Mouse (Mus musculus): Measurements from ENCODE around the gene Ap1m2. TPM values are rescaled to one million over a fixed set of nuclear protein-coding genes. Genes with fewer than 3 reads are reported as not detected.
A peak's percentile ranks its signal among the peaks of the same experiment; 100 is the strongest.
"Not testable (repeated sequence)": the region's sequence is repeated elsewhere in the genome, so short reads cannot be mapped to it uniquely, and the experiment has no call there.

Ap1m2 gene
- total RNA-seq, 2 experiments from 2014 or later, result not detected

DNA sequence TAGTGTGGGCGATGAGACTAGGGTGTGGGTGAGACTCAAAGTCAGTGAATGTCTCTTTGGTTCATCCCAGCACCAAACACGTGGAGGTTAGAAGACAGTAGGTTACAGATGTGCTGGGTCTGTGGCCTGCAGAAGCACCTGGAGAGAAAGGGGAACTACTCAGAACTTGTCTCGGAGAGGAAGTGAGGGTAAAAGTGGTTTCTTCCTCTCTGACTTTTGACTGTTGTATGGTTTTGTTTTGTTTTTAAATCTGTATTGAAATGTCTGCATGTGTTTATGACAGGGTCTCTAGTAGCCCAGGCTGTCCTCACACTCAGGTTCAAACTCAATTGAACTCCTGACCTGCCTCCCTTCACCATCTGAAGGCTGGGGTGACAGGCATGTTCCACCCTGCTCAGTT, 15.9 kb upstream of the Ap1m2 start:
- no peak for DNase-seq
- intact Hi-C loops (cut with DNase I), result no loop called here

DNA sequence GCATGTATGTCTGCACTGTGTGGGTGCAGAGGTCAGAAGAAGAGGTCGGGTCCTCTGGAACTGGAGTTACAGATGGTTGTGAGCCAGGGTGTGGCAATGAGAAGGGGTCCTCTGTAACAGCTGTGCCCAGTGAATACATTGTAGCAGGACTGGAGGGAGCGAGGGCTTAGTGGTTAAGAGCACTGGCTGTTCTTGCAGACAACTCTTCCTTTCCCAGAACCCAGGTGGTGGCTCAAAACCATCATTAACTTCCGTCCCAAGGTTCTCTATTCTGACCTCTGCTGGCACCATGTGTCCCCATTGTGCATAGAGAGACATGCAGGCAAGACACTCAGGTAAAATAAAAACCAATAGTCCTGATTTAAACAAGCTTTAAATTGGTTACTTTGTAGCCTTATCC, 15.4 kb upstream of the Ap1m2 start:
- intact Hi-C loops (cut with DNase I), result no loop called here
- DNase-seq, result no peak

GRCm38 (mm10) chr9:21324269-21324668, 12.1 kb upstream of the Ap1m2 start:
- intact Hi-C loops (cut with DNase I), result no loop called here
- no peak for DNase-seq

DNA sequence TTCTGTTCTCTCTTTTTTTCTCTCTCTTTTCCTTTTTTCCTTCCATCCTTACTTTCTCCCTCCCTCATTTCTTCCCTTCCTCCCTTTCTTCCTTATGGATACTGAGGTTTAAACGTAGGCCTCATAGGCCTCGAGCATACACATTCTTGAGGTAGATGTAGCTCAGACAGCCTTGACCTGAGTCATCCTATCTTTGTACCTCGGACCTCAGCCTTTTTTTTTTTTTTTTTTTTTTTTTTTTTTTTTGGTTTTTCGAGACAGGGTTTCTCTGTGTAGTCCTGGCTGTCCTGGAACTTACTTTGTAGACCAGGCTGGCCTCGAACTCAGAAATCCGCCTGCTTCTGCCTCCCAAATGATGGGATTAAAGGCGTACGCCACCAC, 10.8 kb upstream of the Ap1m2 start:
- intact Hi-C loops (cut with DNase I); DNase-seq: not testable (repeated sequence)

DNA sequence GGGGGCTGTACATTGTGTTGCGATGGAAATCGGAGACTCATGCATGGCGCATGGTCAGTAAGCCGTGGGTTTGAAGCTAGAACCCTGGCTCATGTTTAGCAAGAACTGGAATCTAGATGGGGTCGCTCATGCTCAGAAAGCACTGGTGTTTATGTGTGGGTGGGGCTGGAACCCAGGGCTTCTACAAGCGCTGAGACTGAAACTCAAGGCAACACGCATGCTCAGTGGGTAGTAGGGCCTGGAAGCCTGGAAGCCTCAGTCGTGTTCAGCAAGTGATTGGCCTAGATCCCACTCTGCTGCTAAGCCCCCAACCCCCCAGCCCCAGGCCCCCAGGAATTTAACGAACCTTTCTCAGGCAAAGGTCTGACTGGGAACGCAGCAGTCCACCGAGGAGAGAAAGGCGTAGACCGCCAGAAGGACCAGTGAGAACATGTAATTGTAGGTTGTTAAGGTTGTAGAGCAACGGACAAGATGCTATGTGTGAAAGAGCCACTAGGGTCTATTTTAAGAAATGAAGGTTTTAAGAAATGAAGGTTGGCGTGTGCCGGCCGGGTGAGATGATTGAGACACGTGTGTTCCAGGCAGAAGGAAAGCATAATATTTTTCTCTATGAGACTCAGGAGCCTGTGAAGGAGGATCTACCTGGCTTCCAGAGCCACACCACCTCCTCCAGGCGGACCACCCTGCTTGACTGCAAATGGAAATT, 10.2 kb upstream of the Ap1m2 start:
- no peak for DNase-seq
- intact Hi-C loops (cut with DNase I), result no loop called here

GRCm38 (mm10) chr9:21321513-21321835, 9.3 kb upstream of the Ap1m2 start:
- DNase-seq, result no peak
- intact Hi-C loops (cut with DNase I), result no loop called here

DNA sequence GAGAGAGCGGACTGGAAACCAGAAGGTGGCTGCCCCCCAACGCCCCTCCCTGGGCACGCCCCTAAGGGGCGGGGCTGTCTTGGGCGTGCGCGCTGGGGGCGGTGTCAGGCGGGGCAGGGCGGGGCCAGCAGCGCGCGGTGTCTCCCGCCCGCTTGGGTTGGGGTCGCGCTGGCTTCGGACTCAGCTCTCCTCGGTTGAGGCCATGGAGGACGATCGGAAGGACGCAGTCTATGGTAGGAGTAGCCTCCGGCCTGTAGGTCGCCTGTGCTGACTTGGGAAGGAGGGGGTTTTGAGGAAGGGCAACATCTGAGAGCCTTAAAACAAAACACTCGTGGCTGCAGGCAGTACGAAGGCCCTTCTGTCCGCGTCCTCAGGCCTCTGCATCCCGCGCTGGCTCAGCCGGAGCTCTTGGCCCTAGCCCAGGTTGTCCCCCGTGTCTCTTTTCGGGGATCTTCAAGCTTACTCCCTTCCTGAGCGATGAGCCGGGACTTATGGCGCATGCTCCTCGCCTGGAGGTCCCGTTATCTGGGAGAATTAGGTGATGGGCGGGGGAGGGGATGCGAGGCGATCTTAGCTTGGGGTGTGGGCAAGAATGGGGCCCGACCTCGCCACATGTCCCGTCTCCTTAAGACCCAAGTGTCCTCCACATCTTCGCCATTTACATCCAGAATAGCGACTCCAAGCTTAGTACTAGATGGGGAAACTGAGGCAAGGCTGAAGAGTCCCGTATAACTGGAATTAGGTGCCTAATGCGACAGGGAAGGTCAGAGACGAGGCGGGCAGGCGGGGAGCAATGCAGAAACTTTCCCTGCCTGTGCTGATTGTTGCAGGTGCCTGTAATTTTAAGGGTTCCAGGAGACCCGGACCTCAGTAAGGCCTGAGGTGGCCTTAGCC, 8.7 kb upstream of the Ap1m2 start, which contains the start of gene Slc44a2:
Gene Slc44a2 (plus strand): TSS at position 80 of the 894 bp plus-strand sequence.
- DNase-seq, result peak; percentile 82 to 83
- intact Hi-C loops (cut with DNase I), result no loop called here

GRCm38 (mm10) chr9:21320280-21320618, 8.1 kb upstream of the Ap1m2 start:
- no peak for DNase-seq
- intact Hi-C loops (cut with DNase I), result no loop called here

GRCm38 (mm10) chr9:21319503-21319902, 7.4 kb upstream of the Ap1m2 start:
- no peak for DNase-seq
- intact Hi-C loops (cut with DNase I), result no loop called here

DNA sequence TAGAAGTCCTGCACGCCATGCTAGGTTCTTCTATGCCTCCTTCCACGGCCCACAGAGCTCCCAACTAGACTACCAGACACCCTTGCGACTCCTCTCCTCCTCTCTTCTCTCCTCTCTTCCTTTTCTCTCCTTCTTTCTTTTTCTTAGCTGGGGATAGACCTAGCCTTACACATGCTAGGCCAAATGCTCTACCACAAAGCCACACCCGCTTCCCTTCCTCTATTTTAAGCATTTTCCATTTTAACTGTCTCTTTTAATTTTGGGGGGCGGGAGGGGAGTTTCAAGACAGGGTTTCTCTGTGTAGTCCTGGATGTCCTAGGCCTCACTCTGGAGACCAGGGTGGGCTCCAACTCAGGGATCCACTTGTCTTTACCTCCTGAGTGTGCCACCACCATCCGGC, 6.7 kb upstream of the Ap1m2 start:
- no peak for DNase-seq
- intact Hi-C loops (cut with DNase I), result no loop called here

GRCm38 (mm10) chr9:21316696-21317095, 4.6 kb upstream of the Ap1m2 start:
- intact Hi-C loops (cut with DNase I), result no loop called here
- no peak for DNase-seq

GRCm38 (mm10) chr9:21315421-21315820, 3.3 kb upstream of the Ap1m2 start:
- intact Hi-C loops (cut with DNase I), result loop anchor here (2.0 kb wide), 2 partner anchors 39 to 95 kb away; partner anchors contain the start of gene Qtrt1
- no peak for DNase-seq

GRCm38 (mm10) chr9:21314367-21315140, 2.4 kb upstream of the Ap1m2 start:
- intact Hi-C loops (cut with DNase I), result loop anchor here (2.0 kb wide), 2 partner anchors 40 to 96 kb away; partner anchors contain the start of gene Qtrt1

DNA sequence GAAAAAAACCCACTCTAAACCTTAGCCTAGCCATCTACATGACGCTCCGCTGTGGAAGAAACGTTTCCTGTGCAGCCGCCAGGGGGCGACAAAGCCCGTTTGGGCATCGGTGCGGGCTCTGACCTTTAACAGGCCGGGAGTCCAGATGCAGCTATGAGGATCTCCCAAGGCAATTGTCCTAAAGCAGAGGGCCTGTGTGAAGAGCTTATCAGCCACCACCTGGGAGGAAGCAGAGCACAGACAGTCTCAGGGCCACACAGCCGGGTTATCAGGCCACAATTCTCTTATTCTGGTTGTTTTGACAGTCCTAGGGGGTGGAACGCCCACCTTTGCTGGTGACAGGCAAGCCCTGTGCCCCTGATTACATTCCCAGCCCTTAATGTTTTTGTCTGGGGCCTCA, 1.3 kb upstream of the Ap1m2 start:
- intact Hi-C loops (cut with DNase I), result no loop called here

More at GRCm38 (mm10) chr9:21314367-21315140, 2.4 kb upstream of the Ap1m2 start:
- DNase-seq, result no peak

GRCm38 (mm10) chr9:21311695-21312094, 442 bp downstream of the Ap1m2 start:
- intact Hi-C loops (cut with DNase I), result loop anchor here (1.0 kb wide), 1 partner anchor 47 kb away; no protein-coding TSS in a partner anchor
- DNase-seq, result no peak

More for the DNA sequence above, 1.3 kb upstream of the Ap1m2 start:
- peak; percentile 88 for DNase-seq

GRCm38 (mm10) chr9:21309150-21309741, 2.9 kb downstream of the Ap1m2 start:
- intact Hi-C loops (cut with DNase I), result loop anchor here (10.0 kb wide), 1 partner anchor 166 kb away; no protein-coding TSS in a partner anchor
- DNase-seq, result no peak

- no peak for DNase-seq
- intact Hi-C loops (cut with DNase I), result loop anchor here (10.0 kb wide), 1 partner anchor 170 kb away; no protein-coding TSS in a partner anchor
Observed at GRCm38 (mm10) chr9:21305065-21305464, 7.1 kb downstream of the Ap1m2 start.

DNA sequence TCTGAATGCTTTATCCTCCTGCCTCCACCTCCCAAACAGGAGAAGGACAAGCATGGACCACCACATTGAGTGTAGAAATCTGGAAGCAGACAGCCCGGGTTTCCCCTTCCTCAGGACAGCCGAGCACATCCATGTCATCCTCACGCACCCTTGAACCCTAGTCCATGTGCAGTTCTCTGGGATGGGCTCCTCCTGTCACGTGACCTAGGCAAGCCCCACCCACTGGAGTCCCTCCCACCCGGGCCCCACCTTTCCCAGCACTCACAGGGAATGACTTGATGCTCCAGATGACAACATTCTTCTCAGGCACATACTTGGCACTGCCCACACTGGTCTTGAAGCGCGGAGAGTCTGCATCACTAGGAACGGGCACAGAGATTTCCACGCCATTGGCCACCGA, 13.1 kb downstream of the Ap1m2 start:
- DNase-seq, result no peak
- intact Hi-C loops (cut with DNase I), result no loop called here

DNA sequence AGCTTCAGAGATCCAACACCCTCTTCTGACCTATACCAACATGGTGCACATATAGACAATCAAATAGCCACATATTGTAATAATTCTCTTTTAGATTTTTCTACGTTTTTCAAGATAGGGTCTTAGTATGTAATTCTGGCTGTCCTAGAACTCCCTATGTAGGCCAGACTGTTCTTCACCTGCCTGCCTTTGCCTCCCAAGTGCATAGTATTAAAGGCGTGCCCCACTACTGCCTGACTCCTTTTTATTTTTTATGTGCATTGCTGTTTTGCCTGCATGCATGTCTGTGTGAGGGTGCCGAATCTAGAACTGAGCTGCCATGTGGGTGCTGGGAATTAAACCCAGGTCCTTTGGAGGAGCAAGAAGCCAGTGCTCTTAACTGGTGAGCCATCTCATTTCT, 19.9 kb downstream of the Ap1m2 start:
- intact Hi-C loops (cut with DNase I), result no loop called here
- DNase-seq, result no peak

DNA sequence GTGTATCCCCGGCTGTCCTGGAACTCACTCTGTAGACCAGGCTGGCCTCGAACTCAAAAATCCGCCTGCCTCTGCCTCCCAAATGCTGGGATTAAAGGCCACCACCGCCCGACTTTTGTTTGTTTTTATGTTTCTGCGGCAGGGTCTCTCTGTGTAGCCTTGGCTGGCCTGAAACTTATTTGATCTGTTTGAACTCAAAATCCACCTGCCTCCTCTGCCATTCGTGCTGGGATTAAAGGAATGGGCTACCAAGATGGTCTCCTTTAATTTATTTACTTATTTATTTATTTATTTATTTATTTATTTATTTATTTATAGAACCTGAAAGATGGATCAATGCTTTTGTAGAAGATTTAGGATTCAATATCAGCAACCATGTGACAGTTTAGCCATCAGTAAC, 20.3 kb downstream of the Ap1m2 start:
- intact Hi-C loops (cut with DNase I); DNase-seq: not testable (repeated sequence)

Data from gastrocnemius, postnatal 36 days (tissue).